Mouse (Mus musculus): Measurements from ENCODE around the gene Btbd9.

- TF ChIP-seq EP300 (IDR thresholded peaks at IDR 0.05; ENCODE audit: insufficient read depth, low read depth, low read length) (no peak), CTCF (IDR thresholded peaks at IDR 0.05; ENCODE audit: low read depth, low read length) (no peak), POLR2A (IDR thresholded peaks at IDR 0.05; ENCODE audit: insufficient read depth, low read length) (no peak)
These were observed 378.8 kb downstream of the Btbd9 start for GRCm38 (mm10) chr17:30197280-30198030.
